Mouse (Mus musculus) ES-E14 (cell line): Measurements from ENCODE around the gene Cenpn.

ENCODE experiments used
- HCFC1 ChIP-seq: IDR thresholded peaks from 2 replicates; pipeline ENCODE4 v1.6.1; 2012; ENCODE audit warnings: low read length, inconsistent platforms, borderline replicate concordance; ENCODE audit not compliant: insufficient read depth
- ZC3H11A ChIP-seq: IDR thresholded peaks from 2 replicates; pipeline ENCODE4 v1.6.1; 2012; ENCODE audit warnings: low read depth, mild to moderate bottlenecking, inconsistent platforms, low read length, borderline replicate concordance
- ZNF384 ChIP-seq: IDR thresholded peaks from 2 replicates; pipeline ENCODE4 v1.6.1; 2012; ENCODE audit warnings: low read depth, low read length, inconsistent platforms

DNA sequence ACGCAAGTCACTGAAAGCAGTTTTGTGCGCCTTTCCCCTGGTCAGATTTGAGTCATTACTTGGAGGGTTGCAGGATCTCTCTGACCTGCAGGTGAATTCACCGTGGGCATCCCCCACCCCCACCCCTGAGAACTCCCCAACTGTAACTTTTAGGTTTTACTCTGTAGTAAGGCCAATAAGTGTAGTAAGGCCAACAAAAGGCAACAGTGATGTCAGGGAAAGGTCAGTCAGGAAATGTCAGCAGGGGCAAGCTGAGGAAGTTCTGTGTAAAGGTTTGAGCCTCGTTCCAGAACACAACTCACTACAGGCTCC, 22.8 kb downstream of the Cenpn start:
- TF ChIP-seq ZC3H11A (no peak), ZNF384 (no peak), HCFC1 (no peak)
